In genomic region chr13:54501957-54502690, GRCm38 (mm10) we compare ENCODE assay signal across 28 mouse cellular contexts. TPM values are rescaled to one million over a fixed set of nuclear protein-coding genes. Genes with fewer than 3 reads are reported as not detected.
A peak's percentile ranks its signal among the peaks of the same experiment; 100 is the strongest.
DNase-seq lines count a peak whose midpoint lies in the region; ATAC-seq and TF ChIP-seq lines count a peak whose summit lies in the region.
"Had no signal": no experiment of that assay in that cellular context is flagged by ENCODE, and none has a peak within 500 bp of the region (broad histone marks: within the 10 kb centered on the region; RNA-seq: fewer than 3 reads in every experiment).

No protein-coding gene starts in this region.

- TF ChIP-seq POLR2A in MEL (IDR thresholded peaks at IDR 0.05; ENCODE audit: control insufficient read depth in 1 of 2, insufficient read depth in 1 of 2, low read depth in 1 of 2, low read length in 2 of 2, poor library complexity in 1 of 2), result no peak

- peaks cover 8 to 9% of the 10 kb centered on the region in 2 experiments for H3K27me3 ChIP-seq in MEL (ENCODE audit: control insufficient read depth in 1 of 2, insufficient read depth in 2 of 2, low read length in 2 of 2)
- H3K27me3 ChIP-seq in midbrain, embryonic 11.5 days (ENCODE audit: control insufficient read depth, insufficient read depth, low read length), result peaks cover 5% of the 10 kb centered on the region; the same call in 1 of the 2 replicates
- H3K27me3 ChIP-seq: embryonic facial prominence, embryonic 12.5 days; heart, embryonic 12.5 days; neural tube, embryonic 13.5 days had no signal

- DNase-seq in adrenal gland, adult (ENCODE audit: inconsistent age in 2 of 2, low spot score in 1 of 2), result peak; percentile 78 to 85
- no peak for DNase-seq in adrenal gland, postnatal 4 days (ENCODE audit: low spot score in 2 of 2)
- DNase-seq in 416B (ENCODE audit: low read depth) (peak; percentile 85), MEL (ENCODE audit: low read depth, low spot score) (peak; percentile 71)
- peak; percentile 48 for DNase-seq in adrenal gland, postnatal 14 days
- no peak for DNase-seq in cerebellum, postnatal 14 days
- no peak for DNase-seq in left cerebral cortex, adult 9 months (ENCODE audit: low spot score in 2 of 2)
- DNase-seq in midbrain, embryonic 11.5 days (ENCODE audit: low spot score, missing footprints), result no peak
- DNase-seq: cerebellum, adult 8-10 months; cerebellum, postnatal 36 days; embryo, embryonic 11 days; gastrocnemius, postnatal 25 days; heart, adult 18-20 months; heart, postnatal 4 days; kidney, adult 11 months; layer of hippocampus, adult 9-11 months; liver; lung, embryonic 14.5 days; lung, postnatal 14 days had no signal

- no peak for TF ChIP-seq CTCF in MEL (IDR thresholded peaks at IDR 0.05 in 2 of 3, conservative IDR thresholded peaks at IDR 0.05 in 1 of 3; ENCODE audit: control insufficient read depth in 1 of 3, insufficient read depth in 1 of 3, low read depth in 2 of 3, low read length in 3 of 3, poor library complexity in 1 of 3, severe bottlenecking in 1 of 3)

- peaks cover 13 to 14% of the 10 kb centered on the region in 2 experiments for H3K4me1 ChIP-seq in MEL (ENCODE audit: control insufficient read depth in 1 of 2, insufficient read depth in 2 of 2, low read length in 2 of 2)
- peaks cover 9% of the 10 kb centered on the region; the same call in 1 of the 2 replicates for H3K4me1 ChIP-seq in midbrain, embryonic 11.5 days (ENCODE audit: control insufficient read depth, insufficient read depth, low read length)

- H3K4me2 ChIP-seq in midbrain, embryonic 11.5 days, result no peak overlapping the region
- H3K4me2 ChIP-seq: heart, embryonic 12.5 days had no signal

- H3K27ac ChIP-seq in MEL (ENCODE audit: control insufficient read depth, low read depth, low read length), result no peak overlapping the region; the same call in 1 of the 2 replicates
- no peak overlapping the region for H3K27ac ChIP-seq in midbrain, embryonic 11.5 days (ENCODE audit: low read depth, low read length)
- H3K27ac ChIP-seq: embryonic facial prominence, embryonic 12.5 days; hindbrain, embryonic 14.5 days; kidney, postnatal 0 days; liver, embryonic 15.5 days; midbrain, embryonic 13.5 days; neural tube, embryonic 13.5 days had no signal

- no peak overlapping the region for H3K9ac ChIP-seq in MEL (ENCODE audit: control insufficient read depth, low read depth, low read length, poor library complexity, severe bottlenecking)
- H3K9ac ChIP-seq in midbrain, embryonic 11.5 days (ENCODE audit: low read length), result no peak overlapping the region
- H3K9ac ChIP-seq: embryonic facial prominence, embryonic 12.5 days; heart, embryonic 12.5 days; liver, embryonic 15.5 days; lung, embryonic 14.5 days; midbrain, embryonic 13.5 days; neural tube, embryonic 13.5 days had no signal

- peaks cover 0 to 23% of the 10 kb centered on the region in 2 experiments; a peak in 2 of 4 replicates for H3K36me3 ChIP-seq in MEL (ENCODE audit: control insufficient read depth in 1 of 2, insufficient read depth in 2 of 2, low read length in 2 of 2)
- no peaks in the 10 kb centered on the region for H3K36me3 ChIP-seq in midbrain, embryonic 11.5 days (ENCODE audit: control insufficient read depth, insufficient read depth, low read length)
- H3K36me3 ChIP-seq: embryonic facial prominence, embryonic 12.5 days; heart, embryonic 12.5 days; liver, embryonic 15.5 days; midbrain, embryonic 13.5 days had no signal

- peak overlapping the region in 1 of 2 experiments; percentile 51; a peak in 2 of 4 replicates for H3K4me3 ChIP-seq in MEL (ENCODE audit: control insufficient read depth in 1 of 2, insufficient read depth in 1 of 2, low read depth in 2 of 2, low read length in 2 of 2)
- H3K4me3 ChIP-seq in midbrain, embryonic 11.5 days (ENCODE audit: low read depth, low read length), result no peak overlapping the region
- H3K4me3 ChIP-seq: embryonic facial prominence, embryonic 12.5 days; heart, embryonic 12.5 days; midbrain, embryonic 13.5 days had no signal

- ATAC-seq in midbrain, embryonic 11.5 days (ENCODE audit: low FRiP score), result no peak
- ATAC-seq: forebrain, embryonic 14.5 days; midbrain, embryonic 13.5 days; Patski had no signal

- no peak for TF ChIP-seq RAD21 in MEL (IDR thresholded peaks at IDR 0.05; ENCODE audit: low read depth, low read length)

- H3K79me2 ChIP-seq in MEL (ENCODE audit: control insufficient read depth, insufficient read depth, low read length, poor library complexity), result peaks cover 14% of the 10 kb centered on the region

- H3K9me3 ChIP-seq in MEL (replicated peaks; ENCODE audit: insufficient read depth, low read length), result no peaks in the 10 kb centered on the region
- no peaks in the 10 kb centered on the region for H3K9me3 ChIP-seq in midbrain, embryonic 11.5 days (ENCODE audit: control insufficient read depth, low read length)
- H3K9me3 ChIP-seq: embryonic facial prominence, embryonic 12.5 days; heart, embryonic 12.5 days; liver, embryonic 15.5 days; midbrain, embryonic 13.5 days; neural tube, embryonic 13.5 days had no signal

- TF ChIP-seq EP300 in MEL (IDR thresholded peaks at IDR 0.05; ENCODE audit: low read depth in 1 of 2, low read length in 2 of 2), result peak; percentile 93 to 94

- WGBS in midbrain, embryonic 11.5 days, result 69% methylated on average over 3 of the region's 3 CpGs

TF ChIP-seq in MEL, 35 proteins besides CTCF, POLR2A, EP300 and RAD21 (continues in another document):
- TF ChIP-seq POLR2AphosphoS5 (IDR thresholded peaks at IDR 0.05; ENCODE audit: borderline replicate concordance, low read depth, low read length) (no peak), MXI1 (IDR thresholded peaks at IDR 0.05; ENCODE audit: low read depth, low read length) (peak; percentile 67; the same call in 1 of the 2 replicates), E2F4 (IDR thresholded peaks at IDR 0.05; ENCODE audit: borderline replicate concordance, low read depth, low read length) (no peak), CHD2 (IDR thresholded peaks at IDR 0.05; ENCODE audit: low read length) (peak; percentile 22; the same call in 1 of the 2 replicates), USF1 (IDR thresholded peaks at IDR 0.05; ENCODE audit: low read depth, low read length) (no peak), RCOR1 (IDR thresholded peaks at IDR 0.05; ENCODE audit: low read depth, low read length) (peak; percentile 100), MYC (IDR thresholded peaks at IDR 0.05; ENCODE audit: low read depth, low read length) (peak; percentile 57), POLR2AphosphoS2 (IDR thresholded peaks at IDR 0.05; ENCODE audit: low read length) (no peak), MYB (IDR thresholded peaks at IDR 0.05; ENCODE audit: low read depth, low read length) (peak; percentile 89), ZMIZ1 (IDR thresholded peaks at IDR 0.05; ENCODE audit: low read depth, low read length) (no peak), ZKSCAN1 (IDR thresholded peaks at IDR 0.05; ENCODE audit: low read depth, low read length) (no peak; the same call in 1 of the 2 replicates), CHD1 (IDR thresholded peaks at IDR 0.05; ENCODE audit: low read depth, low read length) (no peak), KAT2A (conservative IDR thresholded peaks at IDR 0.05; ENCODE audit: low read depth, low read length) (peak; percentile 45; the same call in 1 of the 2 replicates), ETS1 (IDR thresholded peaks at IDR 0.05; ENCODE audit: low read depth, low read length) (peak; percentile 88), MAFK (IDR thresholded peaks at IDR 0.05; ENCODE audit: borderline replicate concordance, low read depth, low read length) (peak; percentile 78), ELF1 (IDR thresholded peaks at IDR 0.05; ENCODE audit: low read depth, low read length) (peak; percentile 49; the same call in 1 of the 2 replicates), MAX (IDR thresholded peaks at IDR 0.05; ENCODE audit: low read length) (0 out of 2 replicates have a peak, but pooled peaks have one; percentile 36), SIN3A (IDR thresholded peaks at IDR 0.05; ENCODE audit: low read length) (peak; percentile 84), USF2 (IDR thresholded peaks at IDR 0.05; ENCODE audit: borderline replicate concordance in 1 of 2, insufficient read depth in 1 of 2, low read depth in 1 of 2, low read length in 2 of 2) (no peak), MAZ (IDR thresholded peaks at IDR 0.05; ENCODE audit: low read depth, low read length) (peak; percentile 83), BHLHE40 (IDR thresholded peaks at IDR 0.05; ENCODE audit: borderline replicate concordance, low read depth, low read length) (peak; percentile 69), TCF12 (IDR thresholded peaks at IDR 0.05; ENCODE audit: low read depth, low read length) (peak; percentile 92), TBP (IDR thresholded peaks at IDR 0.05; ENCODE audit: low read depth, low read length) (no peak), GATA1 (IDR thresholded peaks at IDR 0.05; ENCODE audit: low read depth, low read length) (peak; percentile 92), ZC3H11A (IDR thresholded peaks at IDR 0.05; ENCODE audit: low read depth, low read length) (peak; percentile 10; the same call in 1 of the 2 replicates), NELFE (IDR thresholded peaks at IDR 0.05; ENCODE audit: low read depth, low read length) (0 out of 2 replicates have a peak, but pooled peaks have one; percentile 22), UBTF (IDR thresholded peaks at IDR 0.05; ENCODE audit: borderline replicate concordance, insufficient read depth, low read depth, low read length) (no peak), MEF2A (IDR thresholded peaks at IDR 0.05; ENCODE audit: extremely low read depth, insufficient replicate concordance, low read depth, low read length, poor library complexity, severe bottlenecking) (no peak), TAL1 (IDR thresholded peaks at IDR 0.05; ENCODE audit: low read length) (peak; percentile 50; the same call in 1 of the 2 replicates), ZNF384 (IDR thresholded peaks at IDR 0.05; ENCODE audit: low read depth, low read length) (peak; percentile 98)

RNA-seq across cellular contexts. Expression of gene Simc1, which starts 1.5 kb away (rescaled TPM):
- 10 to 100 TPM; 11.7 to 12.5 TPM for total RNA-seq in adrenal gland, postnatal 4 days (2021)
- 4.9 and 5.6 TPM in 2 replicates for total RNA-seq in MEL (2012; rRNA removed)
- polyA plus RNA-seq in MEL (2012; ENCODE audit: insufficient read depth in 1 of 2, insufficient read length in 2 of 2, low read depth in 1 of 2, low replicate concordance in 2 of 2, missing spikeins in 1 of 2), result 10 to 100 TPM in 1 of 2 experiments, not detected in 1; 11.9 TPM
- 12.2 and 12.7 TPM in 2 replicates for total RNA-seq in adrenal gland, postnatal 14 days (2021)
- polyA plus RNA-seq in midbrain, embryonic 11.5 days (2014; fragmentation: Nextera tagmentation; extraction: Ambion mirVana), result 14.1 and 17.8 TPM in 2 replicates

RNA-seq across cellular contexts. Expression of gene Thoc3, which starts 33.5 kb away (rescaled TPM):
- total RNA-seq in adrenal gland, postnatal 4 days (2021), result 10 to 100 TPM; 60.2 to 66.0 TPM
- total RNA-seq in MEL (2012; rRNA removed), result 89.6 and 94.0 TPM in 2 replicates
- polyA plus RNA-seq in MEL (2012; ENCODE audit: insufficient read depth in 1 of 2, insufficient read length in 2 of 2, low read depth in 1 of 2, low replicate concordance in 2 of 2, missing spikeins in 1 of 2), result 100 to 1,000 TPM in 1 of 2 experiments, not detected in 1; 109 TPM
- total RNA-seq in adrenal gland, postnatal 14 days (2021), result 46.3 and 53.7 TPM in 2 replicates
- polyA plus RNA-seq in midbrain, embryonic 11.5 days (2014; fragmentation: Nextera tagmentation; extraction: Ambion mirVana), result 161 and 163 TPM in 2 replicates

Comparison
In these comparisons a context has a peak if more than half of its experiments do, and no peak if none do; other contexts are left out.
1. DNase-seq: peak in adrenal gland, adult (2 of 2), 416B (single experiment), MEL (single experiment) and adrenal gland, postnatal 14 days (single experiment); none in adrenal gland, postnatal 4 days (0 of 2), cerebellum, postnatal 14 days (0 of 2), left cerebral cortex, adult 9 months (0 of 2) and midbrain, embryonic 11.5 days (single experiment).